Mouse (Mus musculus) embryonic facial prominence, embryonic 11.5 days (tissue): Measurements from ENCODE around the gene Thyn1. TPM values are rescaled to one million over a fixed set of nuclear protein-coding genes. Genes with fewer than 3 reads are reported as not detected.

Source experiments
- ATAC-seq: fragments of 200-750 bp; cut with Nextera tagmentation; replicated peaks from 2 replicates; pipeline ENCODE4 v1.8.0; 2017; ENCODE audit warnings: low read depth; ENCODE audit not compliant: insufficient number of reproducible peaks, low FRiP score, low TSS enrichment
- DNase-seq: peaks from one replicate; pipeline ENCODE4 v3.0.0-alpha.2; 2015; ENCODE audit warnings: low spot score
- H3K27ac ChIP-seq: fragments of 300-500 bp; sonication (generic); replicated peaks from 2 replicates; pipeline ENCODE4 v1.5.1; 2014; ENCODE audit warnings: mild to moderate bottlenecking, low read depth, low read length, control low read depth
- H3K27me3 ChIP-seq: fragments of 300-500 bp; sonication (generic); 2 replicates; pipeline ENCODE4 v1.6.1; 2014; ENCODE audit warnings: mild to moderate bottlenecking, low read length, moderate library complexity, mixed read lengths; ENCODE audit not compliant: control insufficient read depth, insufficient read depth
- H3K36me3 ChIP-seq: fragments of 300-500 bp; sonication (generic); replicated peaks from 2 replicates; pipeline ENCODE4 v1.6.1; 2014; ENCODE audit warnings: low read depth, mild to moderate bottlenecking, low read length, moderate library complexity, mixed read lengths; ENCODE audit not compliant: control insufficient read depth, insufficient read depth
- H3K4me1 ChIP-seq: fragments of 300-500 bp; sonication (generic); 2 replicates; pipeline ENCODE4 v1.6.1; 2014; ENCODE audit warnings: low read length, mixed read lengths; ENCODE audit not compliant: control insufficient read depth, insufficient read depth
- H3K4me2 ChIP-seq: fragments of 300-500 bp; sonication (generic); 2 replicates; pipeline ENCODE4 v1.6.1; 2014; ENCODE audit warnings: low read depth, mild to moderate bottlenecking, control low read depth, low read length, moderate library complexity
- H3K4me3 ChIP-seq: fragments of 300-500 bp; sonication (generic); 2 replicates; pipeline ENCODE4 v1.5.1; 2014; ENCODE audit warnings: low read depth, low read length, control low read depth
- H3K9ac ChIP-seq: fragments of 300-500 bp; sonication (generic); replicated peaks from 2 replicates; pipeline ENCODE4 v1.6.1; 2014; ENCODE audit warnings: mild to moderate bottlenecking, control low read depth, low read length
- H3K9me3 ChIP-seq: fragments of 300-500 bp; sonication (generic); replicated peaks from 2 replicates; pipeline ENCODE4 v1.6.1; 2016; ENCODE audit warnings: mild to moderate bottlenecking, low read length, inconsistent platforms, mixed read lengths; ENCODE audit not compliant: control insufficient read depth
- WGBS: fragments of 180-500 bp; shearing (Covaris S2); extraction: QIAGEN DNeasy Blood & Tissue Kit; methylation state at CpG from one replicate; pipeline ENCODE4 v1.1.7; 2014; 5-methylcytosine and 5-hydroxymethylcytosine counted together
- polyA plus RNA-seq: library from polyadenylated mRNA; unstranded; fragments of >200 nt; fragmentation: Nextera tagmentation; extraction: Ambion mirVana; gene quantifications from 2 replicates; pipeline ENCODE4 v1.2.1, GENCODE M21; 2014

Thyn1 gene
- polyA plus RNA-seq, 1 experiment from 2014 or later = 186 TPM

- Histone ChIP-seq H3K27me3 (no peaks in the 10 kb centered on the region), H3K4me1 (no peaks in the 10 kb centered on the region), H3K9ac (no peak overlapping the region), H3K27ac (no peak overlapping the region), H3K4me3 (no peak overlapping the region), H3K9me3 (no peaks in the 10 kb centered on the region), H3K4me2 (no peak overlapping the region), H3K36me3 (no peaks in the 10 kb centered on the region; the same call in 1 of the 2 replicates)
- no peak for ATAC-seq
- WGBS = 92% methylated on average over 4 of the region's 4 CpGs
- DNase-seq = no peak
These were observed 12.1 kb downstream of the Thyn1 start for GRCm38 (mm10) chr9:27011572-27011971.

- no peak overlapping the region for H3K9ac ChIP-seq
- DNase-seq = no peak
- no peaks in the 10 kb centered on the region for H3K4me1 ChIP-seq
- no peaks in the 10 kb centered on the region for H3K9me3 ChIP-seq
- no peak for ATAC-seq
- 96% methylated on average over 10 of the region's 10 CpGs for WGBS
- H3K27me3 ChIP-seq = no peaks in the 10 kb centered on the region
- H3K4me3 ChIP-seq = no peak overlapping the region
- H3K4me2 ChIP-seq = no peak overlapping the region
- no peaks in the 10 kb centered on the region; the same call in 1 of the 2 replicates for H3K36me3 ChIP-seq
- no peak overlapping the region for H3K27ac ChIP-seq
These were observed 19.5 kb downstream of the Thyn1 start for GRCm38 (mm10) chr9:27018961-27019360.

GRCm38 (mm10) chr9:27023681-27024080 lies 24.2 kb downstream of the Thyn1 start:
- H3K9ac ChIP-seq = no peak overlapping the region
- H3K4me3 ChIP-seq = no peak overlapping the region
- no peaks in the 10 kb centered on the region for H3K27me3 ChIP-seq
- WGBS = 88% methylated on average over 4 of the region's 4 CpGs
- H3K36me3 ChIP-seq = no peaks in the 10 kb centered on the region
- ATAC-seq (no peak), DNase-seq (no peak)
- H3K9me3 ChIP-seq = no peaks in the 10 kb centered on the region
- no peak overlapping the region for H3K4me2 ChIP-seq
- H3K27ac ChIP-seq = no peak overlapping the region
- peaks cover 2% of the 10 kb centered on the region for H3K4me1 ChIP-seq

GRCm38 (mm10) chr9:27026708-27027107 lies 27.2 kb downstream of the Thyn1 start:
- no peak overlapping the region for H3K27ac ChIP-seq
- H3K4me3 ChIP-seq = no peak overlapping the region
- ATAC-seq (no peak), DNase-seq (no peak)
- H3K9ac ChIP-seq = no peak overlapping the region
- H3K36me3 ChIP-seq = no peaks in the 10 kb centered on the region
- H3K4me1 ChIP-seq = peaks cover 2% of the 10 kb centered on the region
- no peaks in the 10 kb centered on the region for H3K27me3 ChIP-seq
- 92% methylated on average over 1 of the region's 1 CpGs for WGBS
- no peak overlapping the region for H3K4me2 ChIP-seq
- H3K9me3 ChIP-seq = no peaks in the 10 kb centered on the region

GRCm38 (mm10) chr9:27029022-27029827 lies 29.7 kb downstream of the Thyn1 start:
- Histone ChIP-seq H3K36me3 (no peaks in the 10 kb centered on the region), H3K27me3 (no peaks in the 10 kb centered on the region), H3K4me3 (peak overlapping the region; percentile 95), H3K4me1 (peaks cover 2% of the 10 kb centered on the region), H3K9ac (peak overlapping the region; percentile 92), H3K9me3 (no peaks in the 10 kb centered on the region), H3K27ac (peak overlapping the region; percentile 86), H3K4me2 (peak overlapping the region; percentile 85)
- WGBS = under 1% methylated on average over 49 of the region's 52 CpGs
- peak; percentile 29 for DNase-seq
- ATAC-seq = peak; percentile 5; the same call in 1 of the 2 replicates

- DNase-seq = peak; percentile 98
- Histone ChIP-seq H3K27me3 (no peaks in the 10 kb centered on the region), H3K4me3 (peak within 1 kb of the TSS; percentile 95), H3K4me2 (peak within 1 kb of the TSS; percentile 85), H3K4me1 (peaks cover 2% of the 10 kb centered on the region), H3K9me3 (no peaks in the 10 kb centered on the region), H3K27ac (peak within 1 kb of the TSS; percentile 86), H3K9ac (peak within 1 kb of the TSS; percentile 92), H3K36me3 (no peaks in the 10 kb centered on the region)
- WGBS = under 1% methylated on average over 73 of the region's 80 CpGs
- peak; percentile 93 for ATAC-seq
These were observed 30.6 kb downstream of the Thyn1 start, which contains the start of the genes Vps26b and Ncapd3 for GRCm38 (mm10) chr9:27029828-27030762. Gene Vps26b (minus strand): TSS chr9:27030065. Gene Ncapd3 (plus strand): TSS chr9:27030175.

GRCm38 (mm10) chr9:27030763-27031100 lies 31.2 kb downstream of the Thyn1 start:
- H3K27me3 ChIP-seq = no peaks in the 10 kb centered on the region
- ATAC-seq = no peak
- H3K36me3 ChIP-seq = no peaks in the 10 kb centered on the region
- DNase-seq = no peak
- peak overlapping the region; percentile 60 for H3K9ac ChIP-seq
- H3K27ac ChIP-seq = no peak overlapping the region
- peak overlapping the region; percentile 40 for H3K4me2 ChIP-seq
- no peaks in the 10 kb centered on the region for H3K9me3 ChIP-seq
- peaks cover 2% of the 10 kb centered on the region for H3K4me1 ChIP-seq
- whole genome bisulfite sequencing = under 1% methylated on average over 17 of the region's 17 CpGs
- peak overlapping the region; percentile 95 for H3K4me3 ChIP-seq
